Mouse (Mus musculus) liver, embryonic 14.5 days (tissue): Measurements from ENCODE around the gene Zfp444. TPM values are rescaled to one million over a fixed set of nuclear protein-coding genes. Genes with fewer than 3 reads are reported as not detected.

Source experiments
- ATAC-seq: fragments of 200-750 bp; cut with Nextera tagmentation; 2 replicates; pipeline ENCODE4 v1.8.0; 2017; ENCODE audit warnings: moderate number of reproducible peaks, mild to moderate bottlenecking, moderate library complexity; ENCODE audit not compliant: insufficient read depth
- DNase-seq, 3 experiments: peaks; one replicate each; pipeline ENCODE4 v3.0.0-alpha.2; 2012 to 2013; ENCODE audit warnings: low read depth in 3 of 3, low spot score in 3 of 3
- H3K27ac ChIP-seq: fragments of 300-500 bp; sonication (generic); 2 replicates; pipeline ENCODE4 v1.5.1; 2014; ENCODE audit warnings: moderate library complexity, mild to moderate bottlenecking, control low read depth, inconsistent platforms
- H3K27me3 ChIP-seq: fragments of 300-500 bp; sonication (generic); 2 replicates; pipeline ENCODE4 v1.6.1; 2014; ENCODE audit warnings: mild to moderate bottlenecking, low read length, moderate library complexity; ENCODE audit not compliant: control insufficient read depth, insufficient read depth
- H3K36me3 ChIP-seq: fragments of 300-500 bp; sonication (generic); replicated peaks from 2 replicates; pipeline ENCODE4 v1.6.1; 2014; ENCODE audit warnings: low read depth; ENCODE audit not compliant: control insufficient read depth, insufficient read depth
- H3K4me1 ChIP-seq, 2 experiments: fragments of 200-500 bp in 1 of 2; fragments of 300-500 bp in 1 of 2; sonication (generic) in 1 of 2; replicated peaks; 2 replicates each; pipeline ENCODE4 v1.6.1; 2012 to 2014; ENCODE audit warnings: antibody characterized with exemption in 1 of 2, inconsistent platforms in 1 of 2, low read length in 1 of 2; ENCODE audit not compliant: control insufficient read depth in 2 of 2, insufficient read depth in 2 of 2
- H3K4me2 ChIP-seq: fragments of 300-500 bp; sonication (generic); 2 replicates; pipeline ENCODE4 v1.6.1; 2014; ENCODE audit warnings: low read depth, mild to moderate bottlenecking, control low read depth, moderate library complexity
- H3K4me3 ChIP-seq, 2 experiments: fragments of 200-500 bp in 1 of 2; fragments of 300-500 bp in 1 of 2; sonication (generic) in 1 of 2; 2 replicates each; pipeline ENCODE4 v1.5.1; 2012 to 2014; ENCODE audit warnings: low read depth in 2 of 2, low read length in 2 of 2, mild to moderate bottlenecking in 2 of 2, control low read depth in 1 of 2, inconsistent platforms in 1 of 2, moderate library complexity in 1 of 2; ENCODE audit not compliant: insufficient read depth in 1 of 2
- H3K9ac ChIP-seq: fragments of 300-500 bp; sonication (generic); replicated peaks from 2 replicates; pipeline ENCODE4 v1.6.1; 2014; ENCODE audit warnings: mild to moderate bottlenecking, control low read depth, moderate library complexity
- H3K9me3 ChIP-seq: fragments of 300-500 bp; sonication (generic); 2 replicates; pipeline ENCODE4 v1.6.1; 2016; ENCODE audit warnings: low read length, mixed read lengths; ENCODE audit not compliant: control insufficient read depth
- CTCF ChIP-seq: IDR thresholded peaks from 2 replicates; pipeline ENCODE4 v1.5.1; 2016; ENCODE audit warnings: antibody characterized with exemption, low read depth, control low read depth
- EP300 ChIP-seq: IDR thresholded peaks from 2 replicates; pipeline ENCODE4 v1.6.1; 2016; ENCODE audit warnings: antibody characterized with exemption, low read depth
- WGBS: fragments of 180-500 bp; shearing (Covaris S2); extraction: QIAGEN DNeasy Blood & Tissue Kit; methylation state at CpG from one replicate; pipeline ENCODE4 v1.1.7; 2014; ENCODE audit not compliant: insufficient replicate concordance; 5-methylcytosine and 5-hydroxymethylcytosine counted together
- polyA plus RNA-seq, 2 experiments: library from polyadenylated mRNA; depleted of rRNA in 1 of 2; stranded (reverse) in 1 of 2; unstranded in 1 of 2; fragments of >200 nt; fragmentation: Nextera tagmentation in 1 of 2; extraction: Ambion mirVana in 1 of 2; gene quantifications; 2 replicates each; pipeline versions ENCODE4 v1.2.1 to v1.2.3; 2012 to 2014

Zfp444 gene
- polyA plus RNA-seq, 2 experiments, result 10.1 to 15.0 TPM

- no peaks in the 10 kb centered on the region for H3K9me3 ChIP-seq
- no peak overlapping the region for H3K27ac ChIP-seq
- H3K9ac ChIP-seq, result no peak overlapping the region
- no peaks in the 10 kb centered on the region for H3K27me3 ChIP-seq
- no peak overlapping the region for H3K4me3 ChIP-seq
- no peak for TF ChIP-seq EP300
- TF ChIP-seq CTCF, result no peak
- ATAC-seq, result no peak
- no peak for DNase-seq
- no peak overlapping the region for H3K4me2 ChIP-seq
- H3K36me3 ChIP-seq, result no peaks in the 10 kb centered on the region
- H3K4me1 ChIP-seq, result peaks cover 0 to 13% of the 10 kb centered on the region in 2 experiments; a peak in 3 of 4 replicates
Observed at GRCm38 (mm10) chr7:6179013-6179412, 7.0 kb downstream of the Zfp444 start.

GRCm38 (mm10) chr7:6182882-6183281, 10.9 kb downstream of the Zfp444 start:
- Histone ChIP-seq H3K4me2 (no peak overlapping the region), H3K27me3 (no peaks in the 10 kb centered on the region), H3K36me3 (no peaks in the 10 kb centered on the region), H3K4me1 (0 out of 4 replicates have a peak, but pooled peaks cover 0 to 4% of the 10 kb centered on the region in 2 experiments), H3K9me3 (no peaks in the 10 kb centered on the region), H3K9ac (no peak overlapping the region), H3K4me3 (no peak overlapping the region), H3K27ac (no peak overlapping the region)
- TF ChIP-seq EP300 (no peak), CTCF (no peak)
- DNase-seq, result no peak
- ATAC-seq, result peak; percentile 43; the same call in 1 of the 2 replicates

- Histone ChIP-seq H3K9me3 (no peaks in the 10 kb centered on the region), H3K4me2 (no peak overlapping the region), H3K27ac (no peak overlapping the region), H3K4me3 (no peak overlapping the region), H3K36me3 (no peaks in the 10 kb centered on the region; the same call in 1 of the 2 replicates), H3K4me1 (0 out of 4 replicates have a peak, but pooled peaks cover 0 to 4% of the 10 kb centered on the region in 2 experiments), H3K9ac (no peak overlapping the region), H3K27me3 (no peaks in the 10 kb centered on the region)
- 82% methylated on average over 19 of the region's 19 CpGs for WGBS
- ATAC-seq, result no peak
- DNase-seq, result no peak
- TF ChIP-seq EP300 (no peak), CTCF (no peak)
Observed at GRCm38 (mm10) chr7:6183802-6184201, 11.8 kb downstream of the Zfp444 start.

GRCm38 (mm10) chr7:6184521-6184920, 12.5 kb downstream of the Zfp444 start:
- DNase-seq (no peak), ATAC-seq (no peak)
- no peak overlapping the region for H3K4me3 ChIP-seq
- 0 out of 4 replicates have a peak, but pooled peaks cover 0 to 4% of the 10 kb centered on the region in 2 experiments for H3K4me1 ChIP-seq
- 69% methylated on average over 8 of the region's 8 CpGs for WGBS
- H3K27me3 ChIP-seq, result no peaks in the 10 kb centered on the region
- H3K9ac ChIP-seq, result no peak overlapping the region
- no peaks in the 10 kb centered on the region for H3K9me3 ChIP-seq
- H3K4me2 ChIP-seq, result no peak overlapping the region
- TF ChIP-seq EP300, result no peak
- TF ChIP-seq CTCF, result no peak
- H3K27ac ChIP-seq, result no peak overlapping the region
- H3K36me3 ChIP-seq, result no peaks in the 10 kb centered on the region; the same call in 1 of the 2 replicates

DNA sequence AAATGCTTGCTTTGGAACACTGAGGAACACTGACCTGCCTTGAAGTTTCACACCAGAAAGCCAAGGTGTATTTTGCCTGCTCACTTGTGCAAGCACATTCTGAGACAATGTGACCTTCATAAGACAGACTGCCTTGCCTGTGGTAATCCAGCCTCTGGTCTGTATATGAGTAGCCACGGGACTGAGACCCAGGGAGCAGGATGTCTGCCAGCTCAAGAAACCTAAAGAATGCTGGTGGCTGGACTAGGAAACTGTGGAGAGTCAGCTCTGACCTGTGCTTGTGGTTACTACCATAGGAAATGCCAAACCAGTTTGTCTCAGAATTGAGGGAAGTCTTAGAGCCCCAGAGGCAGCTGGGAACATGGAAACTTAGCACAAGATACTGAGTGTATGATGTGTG, 13.4 kb downstream of the Zfp444 start:
- Histone ChIP-seq H3K27ac (no peak overlapping the region), H3K4me2 (no peak overlapping the region), H3K36me3 (no peaks in the 10 kb centered on the region; the same call in 1 of the 2 replicates), H3K4me3 (no peak overlapping the region), H3K4me1 (0 out of 4 replicates have a peak, but pooled peaks cover 0 to 4% of the 10 kb centered on the region in 2 experiments), H3K9me3 (no peaks in the 10 kb centered on the region), H3K9ac (no peak overlapping the region), H3K27me3 (no peaks in the 10 kb centered on the region)
- 57% methylated on average over 1 of the region's 1 CpGs for WGBS
- DNase-seq, result no peak
- no peak for ATAC-seq
- no peak for TF ChIP-seq CTCF
- no peak for TF ChIP-seq EP300
